Mouse (Mus musculus): ENCODE data around the gene Agbl3.

- TF ChIP-seq CTCF (IDR thresholded peaks at IDR 0.05; ENCODE audit: borderline replicate concordance, control insufficient read depth, extremely low read depth, insufficient read depth, low read length, poor library complexity): no peak
- no peak for TF ChIP-seq POLR2A (IDR thresholded peaks at IDR 0.05; ENCODE audit: control insufficient read depth, extremely low read depth, insufficient read depth, low read length, poor library complexity)
Observed at GRCm38 (mm10) chr6:34901911-34902444, 121.7 kb downstream of the Agbl3 start.

Data from thymus, adult 2 months (tissue).